Mouse (Mus musculus): ENCODE measurements around the gene Ncbp3. TPM values are rescaled to one million over a fixed set of nuclear protein-coding genes. Genes with fewer than 3 reads are reported as not detected.

Ncbp3 gene
- total and polyA plus RNA-seq, 3 experiments = 8.4 to 9.3 TPM; not detected in 1

- peaks cover 0 to 34% of the 10 kb centered on the region in 2 experiments; a peak in 3 of 4 replicates for H3K36me3 ChIP-seq (ENCODE audit: control insufficient read depth in 1 of 2, insufficient read depth in 2 of 2, low read length in 2 of 2)
- no peaks in the 10 kb centered on the region for H3K27me3 ChIP-seq (ENCODE audit: control insufficient read depth in 1 of 2, insufficient read depth in 2 of 2, low read length in 2 of 2)
- H3K79me2 ChIP-seq (ENCODE audit: control insufficient read depth, insufficient read depth, low read length, poor library complexity) = peaks cover 49% of the 10 kb centered on the region
- H3K27ac ChIP-seq (ENCODE audit: control insufficient read depth, low read depth, low read length) = peak within 1 kb of the TSS; percentile 64
- peak; percentile 97 for DNase-seq (ENCODE audit: low read depth, low spot score)
- no peaks in the 10 kb centered on the region for H3K9me3 ChIP-seq (replicated peaks; ENCODE audit: insufficient read depth, low read length)
- H3K9ac ChIP-seq (ENCODE audit: control insufficient read depth, low read depth, low read length, poor library complexity, severe bottlenecking) = peak within 1 kb of the TSS; percentile 97
- H3K4me3 ChIP-seq (ENCODE audit: control insufficient read depth in 1 of 2, insufficient read depth in 1 of 2, low read depth in 2 of 2, low read length in 2 of 2) = peak within 1 kb of the TSS; percentile 87 to 97
- peaks cover 0 to 37% of the 10 kb centered on the region in 2 experiments; a peak in 3 of 4 replicates for H3K4me1 ChIP-seq (ENCODE audit: control insufficient read depth in 1 of 2, insufficient read depth in 2 of 2, low read length in 2 of 2)
- peak; percentile 69 for TF ChIP-seq RAD21 (IDR thresholded peaks at IDR 0.05; ENCODE audit: low read depth, low read length)
- no peak for TF ChIP-seq RCOR1 (IDR thresholded peaks at IDR 0.05; ENCODE audit: low read depth, low read length)
- peak; percentile 95 for TF ChIP-seq SIN3A (IDR thresholded peaks at IDR 0.05; ENCODE audit: low read length)
- 0 out of 2 replicates have a peak, but pooled peaks have one; percentile 35 for TF ChIP-seq MAZ (IDR thresholded peaks at IDR 0.05; ENCODE audit: low read depth, low read length)
- TF ChIP-seq MAX (IDR thresholded peaks at IDR 0.05; ENCODE audit: low read length) = no peak
- no peak for TF ChIP-seq MEF2A (IDR thresholded peaks at IDR 0.05; ENCODE audit: extremely low read depth, insufficient replicate concordance, low read depth, low read length, poor library complexity, severe bottlenecking)
- TF ChIP-seq JUND (IDR thresholded peaks at IDR 0.05; ENCODE audit: low read depth, low read length) = no peak
- TF ChIP-seq TBP (IDR thresholded peaks at IDR 0.05; ENCODE audit: low read depth, low read length) = peak; percentile 58; the same call in 1 of the 2 replicates
- peak; percentile 10; the same call in 1 of the 2 replicates for TF ChIP-seq MAFK (IDR thresholded peaks at IDR 0.05; ENCODE audit: borderline replicate concordance, low read depth, low read length)
- TF ChIP-seq KAT2A (conservative IDR thresholded peaks at IDR 0.05; ENCODE audit: low read depth, low read length) = no peak; the same call in 1 of the 2 replicates
- peak; percentile 89 for TF ChIP-seq HCFC1 (IDR thresholded peaks at IDR 0.05; ENCODE audit: low read depth, low read length)
- TF ChIP-seq ZKSCAN1 (IDR thresholded peaks at IDR 0.05; ENCODE audit: low read depth, low read length) = no peak
- 0 out of 2 replicates have a peak, but pooled peaks have one; percentile 39 for TF ChIP-seq UBTF (IDR thresholded peaks at IDR 0.05; ENCODE audit: borderline replicate concordance, insufficient read depth, low read depth, low read length)
- TF ChIP-seq BHLHE40 (IDR thresholded peaks at IDR 0.05; ENCODE audit: borderline replicate concordance, low read depth, low read length) = no peak
- peak; percentile 46; the same call in 1 of the 2 replicates for TF ChIP-seq NRF1 (IDR thresholded peaks at IDR 0.05; ENCODE audit: insufficient read depth, low read depth, low read length, poor library complexity, severe bottlenecking)
- peak; percentile 52; the same call in 1 of the 2 replicates for TF ChIP-seq POLR2AphosphoS2 (IDR thresholded peaks at IDR 0.05; ENCODE audit: low read length)
- no peak for TF ChIP-seq GABPA (IDR thresholded peaks at IDR 0.05; ENCODE audit: low read depth, low read length)
- TF ChIP-seq MXI1 (IDR thresholded peaks at IDR 0.05; ENCODE audit: low read depth, low read length) = peak; percentile 77
- TF ChIP-seq TAL1 (IDR thresholded peaks at IDR 0.05; ENCODE audit: low read length) = no peak
- peak; percentile 28; the same call in 1 of the 2 replicates for TF ChIP-seq CHD1 (IDR thresholded peaks at IDR 0.05; ENCODE audit: low read depth, low read length)
- no peak for TF ChIP-seq EP300 (IDR thresholded peaks at IDR 0.05; ENCODE audit: low read depth in 1 of 2, low read length in 2 of 2)
- TF ChIP-seq NELFE (IDR thresholded peaks at IDR 0.05; ENCODE audit: low read depth, low read length) = peak; percentile 93
- peak; percentile 94 to 96 for TF ChIP-seq POLR2A (IDR thresholded peaks at IDR 0.05; ENCODE audit: control insufficient read depth in 1 of 2, insufficient read depth in 1 of 2, low read depth in 1 of 2, low read length in 2 of 2, poor library complexity in 1 of 2)
- no peak for TF ChIP-seq POLR2AphosphoS5 (IDR thresholded peaks at IDR 0.05; ENCODE audit: borderline replicate concordance, low read depth, low read length)
- TF ChIP-seq ZMIZ1 (IDR thresholded peaks at IDR 0.05; ENCODE audit: low read depth, low read length) = peak; percentile 83
- TF ChIP-seq ETS1 (IDR thresholded peaks at IDR 0.05; ENCODE audit: low read depth, low read length) = peak; percentile 11; the same call in 1 of the 2 replicates
- peak; percentile 56; the same call in 1 of the 2 replicates for TF ChIP-seq TCF12 (IDR thresholded peaks at IDR 0.05; ENCODE audit: low read depth, low read length)
- no peak for TF ChIP-seq GATA1 (IDR thresholded peaks at IDR 0.05; ENCODE audit: low read depth, low read length)
- TF ChIP-seq USF2 (IDR thresholded peaks at IDR 0.05; ENCODE audit: borderline replicate concordance in 1 of 2, insufficient read depth in 1 of 2, low read depth in 1 of 2, low read length in 2 of 2) = no peak
- peak; percentile 87 for TF ChIP-seq SMC3 (IDR thresholded peaks at IDR 0.05; ENCODE audit: low read depth, low read length)
- TF ChIP-seq CHD2 (IDR thresholded peaks at IDR 0.05; ENCODE audit: low read length) = peak; percentile 97
- TF ChIP-seq MYC (IDR thresholded peaks at IDR 0.05; ENCODE audit: low read depth, low read length) = 0 out of 2 replicates have a peak, but pooled peaks have one; percentile 8
- TF ChIP-seq CTCF (IDR thresholded peaks at IDR 0.05 in 2 of 3, conservative IDR thresholded peaks at IDR 0.05 in 1 of 3; ENCODE audit: control insufficient read depth in 1 of 3, insufficient read depth in 1 of 3, low read depth in 2 of 3, low read length in 3 of 3, poor library complexity in 1 of 3, severe bottlenecking in 1 of 3) = peak; percentile 80 to 100 (median 96)
- TF ChIP-seq USF1 (IDR thresholded peaks at IDR 0.05; ENCODE audit: low read depth, low read length) = no peak
These were observed 90.3 kb downstream of the Ncbp3 start, which contains the start of gene Haspin for GRCm38 (mm10) chr11:73137591-73138501. Gene Haspin (minus strand): TSS chr11:73138294.

Measured in MEL (cell line).